Mouse (Mus musculus): ENCODE results near the gene Ethe1.

The Ethe1 gene

DNA sequence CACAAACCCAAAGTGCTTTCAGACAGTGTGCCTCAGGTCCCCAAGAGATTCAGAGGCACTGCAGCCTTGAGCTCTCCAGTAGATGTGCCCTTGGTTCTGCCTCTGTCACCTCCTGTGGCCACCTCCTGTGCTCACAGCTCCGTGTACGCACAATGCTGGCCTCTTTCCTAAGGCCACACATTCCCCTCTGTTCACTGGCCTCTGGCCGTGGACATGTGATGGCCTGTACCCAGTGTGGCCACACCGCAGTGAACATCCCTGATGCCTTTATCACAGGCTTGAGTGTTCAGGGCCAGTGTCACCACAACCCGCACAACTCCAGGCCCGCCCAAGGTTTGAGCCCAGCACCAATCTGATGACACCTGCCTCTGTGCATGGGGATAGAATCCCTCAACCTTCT lies 2.5 kb upstream of the Ethe1 start:
- DNase-seq: no peak

- DNase-seq: no peak
Measured at GRCm38 (mm10) chr7:24585995-24586394, 1.3 kb upstream of the Ethe1 start.

DNA sequence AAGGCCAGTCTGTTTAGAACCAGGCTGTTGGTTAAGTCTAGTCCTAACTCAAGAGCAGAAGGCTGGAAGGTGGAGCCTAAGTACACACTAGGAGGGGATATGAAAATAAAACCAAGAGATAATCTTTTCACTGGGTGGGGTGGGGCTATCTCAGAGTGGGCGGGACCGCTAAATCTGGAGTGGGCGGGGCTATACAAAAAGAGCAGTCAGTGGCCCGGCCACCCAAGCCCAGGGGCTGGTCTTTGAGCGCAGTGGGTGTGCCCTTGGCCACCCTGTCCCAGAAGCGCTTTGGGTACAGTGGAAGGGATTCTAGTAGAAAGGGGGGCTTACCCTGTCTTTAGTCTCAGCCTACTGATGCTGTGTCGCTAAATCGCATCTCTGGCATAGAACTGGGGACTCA lies 515 bp upstream of the Ethe1 start:
- no peak for DNase-seq

- peak; percentile 81 for DNase-seq
Measured at GRCm38 (mm10) chr7:24588336-24588735, 993 bp downstream of the Ethe1 start.

GRCm38 (mm10) chr7:24591735-24592134 lies 4.4 kb downstream of the Ethe1 start:
- DNase-seq: no peak

GRCm38 (mm10) chr7:24592163-24592562 lies 4.8 kb downstream of the Ethe1 start:
- no peak for DNase-seq

- DNase-seq: no peak
Measured at GRCm38 (mm10) chr7:24592781-24593180, 5.4 kb downstream of the Ethe1 start.

DNA sequence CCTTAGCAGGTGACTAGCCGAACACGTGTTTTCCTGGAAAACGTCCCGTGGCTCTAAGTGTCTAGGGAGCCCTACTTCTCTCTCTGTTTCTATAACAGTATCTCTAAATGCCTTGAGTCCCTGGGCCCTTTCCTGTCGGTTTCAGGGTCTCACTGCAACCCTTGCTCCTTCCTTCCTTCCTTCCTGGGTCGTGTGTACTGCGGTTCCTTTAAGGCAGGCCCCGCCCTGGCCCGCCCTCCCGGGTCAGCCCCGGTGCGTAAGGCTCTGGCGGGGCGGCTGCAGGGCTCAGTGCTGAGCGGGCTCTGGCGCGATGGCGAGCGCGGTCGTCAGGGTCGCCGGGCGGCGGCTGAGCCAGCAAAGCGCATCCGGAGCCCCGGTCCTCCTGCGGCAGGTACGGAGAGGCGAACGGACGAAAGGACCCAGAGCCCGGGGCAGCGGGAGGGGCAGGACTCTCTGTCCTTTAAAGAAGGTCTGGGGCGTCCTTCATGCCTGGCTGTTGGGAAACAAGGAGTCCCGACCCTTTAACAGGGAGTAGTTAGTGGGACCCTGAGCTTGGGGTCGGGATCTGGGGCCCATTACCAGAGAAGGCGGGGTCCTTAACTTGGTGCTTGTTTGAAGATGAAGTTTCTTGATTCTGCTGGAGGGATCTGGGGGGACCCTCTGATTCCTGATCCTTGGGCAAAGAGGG lies 6.4 kb downstream of the Ethe1 start:
- peak; percentile 85 for DNase-seq

DNA sequence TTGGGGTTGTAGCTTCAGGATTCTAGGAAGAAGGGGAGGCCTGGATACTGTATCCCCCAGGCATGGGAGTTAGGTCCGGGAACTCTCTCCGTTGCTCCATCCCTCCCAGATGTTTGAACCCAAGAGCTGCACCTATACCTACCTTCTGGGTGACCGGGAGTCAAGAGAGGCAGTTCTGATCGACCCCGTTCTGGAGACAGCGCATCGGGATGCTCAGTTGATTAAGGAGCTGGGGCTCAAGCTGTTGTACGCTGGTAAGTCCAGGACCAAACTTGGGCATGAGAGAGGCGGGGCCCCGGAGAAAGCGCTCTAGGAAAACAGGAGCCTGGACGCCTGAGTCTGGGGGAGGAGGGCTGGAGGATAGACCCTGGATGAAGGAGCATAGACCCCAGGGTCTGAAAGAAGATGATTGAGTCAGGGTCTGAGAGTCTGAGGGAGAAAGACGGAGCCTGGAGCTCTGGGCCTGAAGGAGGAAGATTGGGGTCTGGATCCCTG lies 7.0 kb downstream of the Ethe1 start:
- DNase-seq: peak; percentile 28

- peak; percentile 28 for DNase-seq
Measured at GRCm38 (mm10) chr7:24595464-24595863, 8.1 kb downstream of the Ethe1 start.

- DNase-seq: no peak
Measured at GRCm38 (mm10) chr7:24598121-24598520, 10.8 kb downstream of the Ethe1 start.

- peak; percentile 24 for DNase-seq
Measured at GRCm38 (mm10) chr7:24599211-24600067, 12.1 kb downstream of the Ethe1 start.

GRCm38 (mm10) chr7:24600941-24601597 lies 13.7 kb downstream of the Ethe1 start:
- DNase-seq: peak; percentile 93

- DNase-seq: no peak
Measured at GRCm38 (mm10) chr7:24605561-24605960, 18.2 kb downstream of the Ethe1 start.

DNA sequence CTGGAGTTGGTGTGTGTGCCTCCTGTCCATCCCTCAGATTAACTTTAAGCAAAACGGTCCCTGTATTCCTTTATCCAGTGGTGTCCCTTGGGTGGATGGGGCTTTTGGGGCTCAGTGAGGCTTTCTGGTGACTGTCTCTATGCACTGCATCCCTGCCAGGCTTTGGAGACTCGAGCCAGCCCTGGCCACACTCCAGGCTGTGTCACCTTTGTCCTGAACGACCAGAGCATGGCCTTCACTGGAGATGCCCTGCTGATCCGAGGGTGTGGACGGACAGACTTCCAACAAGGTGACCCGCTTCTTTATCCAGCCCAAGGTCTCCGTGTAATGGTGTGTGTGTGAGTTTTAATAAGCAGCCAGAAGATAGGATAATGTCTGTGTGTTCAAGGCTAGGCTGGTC lies 18.7 kb downstream of the Ethe1 start:
- DNase-seq: peak; percentile 46

GRCm38 (mm10) chr7:24608017-24608416 lies 20.7 kb downstream of the Ethe1 start:
- peak; percentile 59 for DNase-seq

DNA sequence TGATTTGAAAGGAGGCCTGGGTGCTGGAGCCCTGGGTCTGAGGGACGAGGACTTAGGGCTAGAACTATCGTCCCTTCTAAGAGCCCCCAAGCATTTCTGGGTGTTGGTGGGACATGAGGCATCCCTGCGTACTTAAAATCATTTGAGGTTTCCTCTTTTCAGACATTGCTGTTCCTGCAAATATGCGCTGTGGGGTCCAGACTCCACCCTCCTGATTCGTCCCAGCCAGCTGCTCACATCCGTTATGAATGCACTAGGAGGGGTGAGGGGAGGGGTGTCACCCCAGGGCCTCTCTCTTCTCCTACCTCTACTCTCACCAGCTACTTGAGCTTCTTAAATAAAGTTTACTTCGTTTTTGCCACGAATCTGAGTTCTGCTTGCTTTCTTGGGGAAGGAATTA lies 21.2 kb downstream of the Ethe1 start:
- DNase-seq: no peak

GRCm38 (mm10) chr7:24610144-24610878 lies 23.0 kb downstream of the Ethe1 start, which contains the start of gene Phldb3:
Gene Phldb3 (plus strand): TSS chr7:24610763.
- DNase-seq: peak; percentile 53

DNA sequence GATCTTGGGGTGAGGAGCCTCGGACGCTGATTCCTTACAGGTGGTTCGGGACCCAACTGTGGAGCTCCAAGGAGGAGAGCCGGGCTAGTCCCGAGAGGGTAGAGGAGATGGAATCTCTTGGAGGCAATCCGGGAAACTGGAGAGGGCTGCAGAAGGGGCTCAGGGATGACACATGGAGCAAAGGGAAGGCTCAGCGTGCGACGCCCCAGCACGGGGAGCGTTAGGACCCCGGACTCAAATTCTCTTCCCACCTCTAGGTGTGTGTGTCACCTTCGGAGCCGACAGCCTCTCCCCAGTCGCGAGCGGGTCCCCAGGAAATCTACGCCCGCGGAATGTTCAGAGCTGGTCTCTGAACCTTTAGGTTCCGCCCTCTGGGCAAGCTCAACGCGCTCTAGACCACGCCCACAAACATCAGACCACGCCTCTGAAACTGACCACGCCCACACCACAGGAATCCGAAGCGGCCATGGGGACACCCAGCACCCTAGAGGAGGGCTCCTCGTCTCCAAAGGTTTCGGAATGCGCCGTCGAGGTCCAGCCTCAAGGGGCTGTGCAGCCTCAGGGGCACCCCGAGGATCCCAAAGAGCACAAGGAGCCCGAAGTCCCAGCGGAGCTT lies 23.6 kb downstream of the Ethe1 start:
- peak; percentile 98 for DNase-seq

DNA sequence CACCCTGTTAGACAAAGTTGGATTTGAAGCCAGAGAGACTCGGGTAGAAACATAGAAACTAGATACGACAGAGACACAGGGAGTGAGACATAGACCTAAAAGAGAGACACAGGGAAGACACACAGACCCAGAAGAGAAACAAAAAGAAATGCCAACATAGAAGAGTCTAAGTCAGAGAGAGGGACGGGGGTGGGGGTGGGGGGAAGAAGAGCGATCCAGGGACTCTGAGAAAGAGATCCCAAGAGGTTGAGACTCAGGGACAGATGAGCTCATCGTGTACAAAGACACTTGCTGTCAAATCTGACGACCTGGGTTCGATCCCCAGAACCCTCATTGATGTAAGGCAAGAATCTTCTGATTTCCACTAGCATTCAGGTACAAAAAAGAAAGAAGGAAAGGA lies 24.4 kb downstream of the Ethe1 start:
- DNase-seq: no peak

DNA sequence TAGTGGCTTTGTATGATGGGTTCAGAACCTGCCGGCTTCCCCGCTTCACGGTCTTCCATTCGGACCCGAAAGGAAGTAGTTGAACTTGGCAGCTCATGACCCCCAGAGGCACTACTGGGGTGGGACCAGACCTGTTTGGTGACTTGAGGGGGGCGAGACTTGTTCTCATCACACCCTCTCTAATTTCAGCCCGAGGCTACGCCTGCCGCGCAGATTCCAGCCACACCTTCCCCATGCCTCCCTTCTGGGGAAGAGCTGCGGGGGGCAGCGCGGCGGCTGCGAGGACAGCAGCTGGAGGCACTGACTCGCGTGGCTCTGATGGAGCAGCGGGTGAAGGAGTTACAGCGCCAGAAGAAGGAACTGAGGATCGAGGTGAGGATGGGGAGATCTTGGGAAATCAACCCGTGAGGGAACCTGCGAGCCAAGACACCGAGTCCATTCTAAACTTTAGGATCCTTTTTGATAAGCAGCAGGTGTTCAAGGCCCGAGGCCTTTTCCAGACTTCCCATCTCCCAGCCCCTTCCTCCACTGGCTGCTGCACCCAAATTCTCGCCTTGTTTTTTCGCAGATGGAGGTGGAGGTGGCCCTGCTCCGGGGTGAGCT lies 25.1 kb downstream of the Ethe1 start:
- DNase-seq: no peak

DNA sequence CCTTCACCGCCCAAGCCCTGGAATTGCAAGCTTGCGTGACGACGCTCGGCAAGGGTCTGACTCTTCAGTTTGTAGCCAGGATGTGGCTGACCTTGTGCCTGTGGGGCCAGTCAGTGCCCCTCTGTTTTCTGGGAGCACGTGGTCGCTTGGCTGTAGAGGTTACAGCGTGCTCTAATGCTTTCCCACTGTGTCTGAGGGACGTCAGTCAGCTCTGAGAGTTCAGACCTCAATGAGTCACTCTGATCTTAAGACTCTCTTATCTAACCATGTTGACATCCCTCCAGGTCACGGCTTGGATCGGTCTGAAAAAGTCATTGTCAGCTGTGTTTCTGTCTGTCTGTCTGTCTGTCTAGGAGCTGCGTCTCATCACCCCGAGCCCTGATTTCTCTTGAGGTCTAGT lies 27.5 kb downstream of the Ethe1 start:
- no peak for DNase-seq
